Mouse (Mus musculus) spleen, postnatal 10 days (tissue): Measurements from ENCODE around the gene Slc16a6.
A peak's percentile ranks its signal among the peaks of the same experiment; 100 is the strongest.

ENCODE experiments used
- DNase-seq, 2 experiments: peaks; one replicate each; pipeline ENCODE4 v3.0.0; 2021 to 2022; ENCODE audit warnings: low spot score in 2 of 2

Gene Slc16a6

GRCm38 (mm10) chr11:109445438-109446035 is 27.9 kb downstream of the Slc16a6 start:
- DNase-seq, result no peak

GRCm38 (mm10) chr11:109444600-109444999 is 28.8 kb downstream of the Slc16a6 start:
- peak in 1 of 2 experiments; percentile 65 for DNase-seq

GRCm38 (mm10) chr11:109443468-109444263 is 29.7 kb downstream of the Slc16a6 start:
- no peak for DNase-seq

GRCm38 (mm10) chr11:109442166-109442730 is 31.1 kb downstream of the Slc16a6 start:
- DNase-seq, result no peak

GRCm38 (mm10) chr11:109441119-109441518 is 32.3 kb downstream of the Slc16a6 start:
- peak in 1 of 2 experiments; percentile 72 for DNase-seq

- no peak for DNase-seq
Observed at GRCm38 (mm10) chr11:109440641-109441040, 32.8 kb downstream of the Slc16a6 start.

GRCm38 (mm10) chr11:109439829-109440340 is 33.5 kb downstream of the Slc16a6 start:
- peak; percentile 58 to 80 for DNase-seq

- DNase-seq, result no peak
Observed at GRCm38 (mm10) chr11:109439209-109439608, 34.2 kb downstream of the Slc16a6 start.

- no peak for DNase-seq
Observed at GRCm38 (mm10) chr11:109436889-109437288, 36.5 kb downstream of the Slc16a6 start.

- no peak for DNase-seq
Observed at GRCm38 (mm10) chr11:109434233-109434798, 39.1 kb downstream of the Slc16a6 start.

GRCm38 (mm10) chr11:109427353-109427752 is 46.0 kb downstream of the Slc16a6 start:
- no peak for DNase-seq

GRCm38 (mm10) chr11:109426272-109426586 is 47.2 kb downstream of the Slc16a6 start:
- DNase-seq, result no peak

GRCm38 (mm10) chr11:109425392-109426271 is 47.8 kb downstream of the Slc16a6 start, which contains the start of gene Amz2:
Gene Amz2, plus strand, starts transcription at chr11:109425946.
- DNase-seq, result peak; percentile 99 to 100

GRCm38 (mm10) chr11:109423294-109423693 is 50.1 kb downstream of the Slc16a6 start:
- DNase-seq, result no peak

- no peak for DNase-seq
Observed at GRCm38 (mm10) chr11:109422263-109422662, 51.1 kb downstream of the Slc16a6 start.

GRCm38 (mm10) chr11:109421205-109421604 is 52.2 kb downstream of the Slc16a6 start:
- DNase-seq, result no peak

- no peak for DNase-seq
Observed at GRCm38 (mm10) chr11:109420567-109420962, 52.8 kb downstream of the Slc16a6 start.

- peak; percentile 28 to 75 for DNase-seq
Observed at GRCm38 (mm10) chr11:109419961-109420566, 53.3 kb downstream of the Slc16a6 start.

- no peak for DNase-seq
Observed at GRCm38 (mm10) chr11:109419461-109419860, 53.9 kb downstream of the Slc16a6 start.

GRCm38 (mm10) chr11:109417472-109418040 is 55.8 kb downstream of the Slc16a6 start:
- DNase-seq, result no peak
